Mouse (Mus musculus) testis, adult 2 months (tissue): ENCODE results near the gene Tia1.
A peak's percentile ranks its signal among the peaks of the same experiment; 100 is the strongest.

Source experiments
- CTCF ChIP-seq: fragments of 200-500 bp; IDR thresholded peaks from 2 replicates; pipeline ENCODE4 v1.5.1; 2012; ENCODE audit warnings: low read depth, mild to moderate bottlenecking, inconsistent platforms, low read length, moderate library complexity; ENCODE audit not compliant: control insufficient read depth, insufficient read depth, insufficient replicate concordance
- POLR2A ChIP-seq: fragments of 200-500 bp; IDR thresholded peaks from 2 replicates; pipeline ENCODE4 v1.6.1; 2012; ENCODE audit warnings: low read depth, mild to moderate bottlenecking, inconsistent platforms, low read length, moderate library complexity; ENCODE audit not compliant: control insufficient read depth

- peak; percentile 93 for TF ChIP-seq CTCF
- peak; percentile 84 for TF ChIP-seq POLR2A
These were observed 68.3 kb downstream of the Tia1 start for GRCm38 (mm10) chr6:86472100-86472955.
